Mouse (Mus musculus) small intestine, adult 2 months (tissue): Measurements from ENCODE around the gene Mrps2. TPM values are rescaled to one million over a fixed set of nuclear protein-coding genes. Genes with fewer than 3 reads are reported as not detected.
A peak's percentile ranks its signal among the peaks of the same experiment; 100 is the strongest.

ENCODE experiments used
- H3K27ac ChIP-seq: fragments of 200-500 bp; 2 replicates; pipeline ENCODE4 v1.5.1; 2012; ENCODE audit warnings: low read depth, low read length, control low read depth, inconsistent platforms; ENCODE audit not compliant: insufficient read depth
- H3K27me3 ChIP-seq: fragments of 200-500 bp; 2 replicates; pipeline ENCODE4 v1.6.1; 2012; ENCODE audit warnings: mild to moderate bottlenecking, moderate library complexity, low read length, inconsistent platforms; ENCODE audit not compliant: control insufficient read depth, insufficient read depth
- H3K36me3 ChIP-seq: fragments of 200-500 bp; 2 replicates; pipeline ENCODE4 v1.6.1; 2012; ENCODE audit warnings: mild to moderate bottlenecking, low read length, control low read depth, inconsistent platforms; ENCODE audit not compliant: control insufficient read depth, insufficient read depth
- H3K4me1 ChIP-seq: fragments of 200-500 bp; 2 replicates; pipeline ENCODE4 v1.6.1; 2012; ENCODE audit warnings: low read length, inconsistent platforms, mixed read lengths; ENCODE audit not compliant: control insufficient read depth, insufficient read depth, insufficient read length
- H3K4me3 ChIP-seq: fragments of 200-500 bp; 2 replicates; pipeline ENCODE4 v1.5.1; 2012; ENCODE audit warnings: low read depth, mild to moderate bottlenecking, control low read depth, inconsistent platforms, low read length, moderate library complexity
- CTCF ChIP-seq: fragments of 200-500 bp; IDR thresholded peaks from 2 replicates; pipeline ENCODE4 v1.5.1; 2012; ENCODE audit warnings: low read depth, mild to moderate bottlenecking, control low read depth, inconsistent platforms, low read length, moderate library complexity, mixed read lengths; ENCODE audit not compliant: insufficient replicate concordance, insufficient read length; ENCODE audit errors: extremely low read depth
- POLR2A ChIP-seq: fragments of 200-500 bp; IDR thresholded peaks from 2 replicates; pipeline ENCODE4 v1.6.1; 2012; ENCODE audit warnings: low read depth, mild to moderate bottlenecking, control low read depth, inconsistent platforms, low read length, moderate library complexity
- WGBS: fragments of 180-500 bp; shearing (Covaris S2); methylation state at CpG from one replicate; pipeline ENCODE4 v1.1.7; 2018; 5-methylcytosine and 5-hydroxymethylcytosine counted together
- polyA plus RNA-seq: library from polyadenylated mRNA; depleted of rRNA; stranded (reverse); fragments of >200 nt; gene quantifications from 2 replicates; pipeline ENCODE4 v1.2.3, GENCODE M21; 2012; rRNA removed

Gene Mrps2
- 16.4 and 21.0 TPM in 2 replicates for polyA plus RNA-seq

DNA sequence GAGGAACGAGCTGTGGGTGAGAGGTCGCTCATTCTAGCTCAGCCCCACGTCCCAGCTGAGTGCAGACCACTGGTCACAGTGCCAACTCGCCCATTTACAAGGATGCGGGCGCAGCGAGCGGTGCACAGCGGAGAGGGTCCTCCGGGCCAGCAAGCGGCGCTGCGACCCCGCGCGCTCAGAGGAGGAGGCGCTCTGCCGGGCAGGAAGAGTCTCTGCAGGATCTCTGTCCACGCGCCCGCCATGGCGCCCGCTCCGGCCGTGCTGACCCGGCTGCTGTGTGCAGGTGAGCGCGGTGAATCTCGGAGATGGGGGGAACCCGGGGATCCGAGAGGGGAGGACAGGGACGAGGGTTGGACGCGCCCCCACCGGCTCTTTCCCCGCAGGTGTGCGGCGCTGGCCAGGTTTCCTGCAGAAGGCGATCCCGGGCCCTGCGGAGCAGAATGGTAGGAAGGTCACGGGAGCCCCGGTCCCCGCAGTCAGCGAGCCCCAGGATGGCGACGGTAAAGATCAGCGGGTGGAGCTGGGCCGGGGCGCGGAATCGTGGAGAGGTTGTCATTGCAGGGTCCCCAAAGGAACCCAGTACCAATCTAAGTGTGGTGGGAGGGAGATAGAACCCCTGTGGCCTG lies at the start of gene Mrps2:
Gene Mrps2, plus strand, starts transcription at position 207 of the 626 bp plus-strand sequence.
- Histone ChIP-seq H3K27me3 (no peaks in the 10 kb centered on the region), H3K4me3 (peak within 1 kb of the TSS; percentile 88), H3K27ac (0 out of 2 replicates have a peak within 1 kb of the TSS, but pooled peaks have one; percentile 10), H3K4me1 (peaks cover 14% of the 10 kb centered on the region), H3K36me3 (peaks cover 13% of the 10 kb centered on the region)
- WGBS, result under 1% methylated on average over 52 of the region's 52 CpGs
- peak; percentile 69; the same call in 1 of the 2 replicates for TF ChIP-seq POLR2A
- peak; percentile 81 for TF ChIP-seq CTCF

DNA sequence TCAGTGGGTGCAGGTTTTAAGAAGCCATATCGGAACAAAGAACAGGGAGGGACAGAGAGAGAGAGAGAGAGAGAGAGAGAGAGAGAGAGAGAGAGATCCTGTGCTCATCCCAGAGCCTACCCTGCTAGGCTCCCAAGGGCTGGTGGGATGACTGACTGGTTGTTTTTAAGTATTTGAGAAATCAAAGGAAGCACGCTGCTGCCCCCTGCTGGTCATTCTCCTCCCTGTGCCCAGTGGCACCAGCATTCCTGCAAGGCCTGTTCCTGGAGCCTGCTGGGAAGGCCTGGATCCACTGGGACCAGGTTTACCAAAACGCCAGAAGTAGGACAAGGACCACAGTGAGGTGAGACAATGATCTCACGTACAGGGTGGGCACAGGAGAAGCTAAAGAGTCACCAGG lies 48.0 kb upstream of the Mrps2 start:
- Histone ChIP-seq H3K4me1 (no peaks in the 10 kb centered on the region), H3K36me3 (no peaks in the 10 kb centered on the region), H3K4me3 (no peak overlapping the region), H3K27ac (no peak overlapping the region), H3K27me3 (no peaks in the 10 kb centered on the region)
- TF ChIP-seq POLR2A, result no peak
- peak; percentile 78; the same call in 1 of the 2 replicates for TF ChIP-seq CTCF
- WGBS, result 28% methylated on average over 4 of the region's 4 CpGs

- Histone ChIP-seq H3K27ac (no peak overlapping the region), H3K27me3 (no peaks in the 10 kb centered on the region), H3K4me3 (no peak overlapping the region), H3K36me3 (no peaks in the 10 kb centered on the region), H3K4me1 (no peaks in the 10 kb centered on the region)
- TF ChIP-seq POLR2A (no peak), CTCF (peak; percentile 41; the same call in 1 of the 2 replicates)
- 24% methylated on average over 3 of the region's 3 CpGs for WGBS
Measured at GRCm38 (mm10) chr2:28423167-28423566, 44.7 kb upstream of the Mrps2 start.

GRCm38 (mm10) chr2:28427226-28427625 lies 40.6 kb upstream of the Mrps2 start:
- H3K36me3 ChIP-seq, result no peaks in the 10 kb centered on the region
- TF ChIP-seq POLR2A (no peak), CTCF (no peak)
- no peaks in the 10 kb centered on the region for H3K27me3 ChIP-seq
- H3K27ac ChIP-seq, result no peak overlapping the region
- no peak overlapping the region for H3K4me3 ChIP-seq
- H3K4me1 ChIP-seq, result no peaks in the 10 kb centered on the region
- 82% methylated on average over 6 of the region's 6 CpGs for WGBS

DNA sequence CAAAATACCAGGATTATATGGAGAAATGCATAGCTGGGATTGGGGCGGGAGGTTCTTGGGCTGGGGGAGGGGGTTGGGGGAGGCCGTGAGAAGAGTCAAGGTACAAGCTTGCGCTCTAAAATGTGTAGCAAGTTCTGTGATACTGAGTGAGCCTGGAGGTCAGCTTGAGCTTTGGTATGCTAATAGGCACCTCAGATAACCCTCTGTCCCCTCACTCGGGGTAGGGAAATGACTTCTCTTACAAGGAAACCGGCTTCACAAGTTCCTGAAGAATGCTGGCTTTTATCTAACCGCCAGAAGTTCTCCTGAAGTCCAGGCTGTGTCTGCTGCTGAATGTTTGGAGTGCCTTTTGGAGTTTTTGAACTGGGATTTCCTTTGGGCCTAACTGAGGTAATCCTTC lies 37.0 kb upstream of the Mrps2 start:
- no peaks in the 10 kb centered on the region for H3K4me1 ChIP-seq
- no peak for TF ChIP-seq CTCF
- TF ChIP-seq POLR2A, result no peak
- H3K4me3 ChIP-seq, result no peak overlapping the region
- H3K27ac ChIP-seq, result no peak overlapping the region
- WGBS, result 46% methylated on average over 6 of the region's 6 CpGs
- no peaks in the 10 kb centered on the region for H3K27me3 ChIP-seq
- no peaks in the 10 kb centered on the region for H3K36me3 ChIP-seq

GRCm38 (mm10) chr2:28432811-28433210 lies 35.1 kb upstream of the Mrps2 start:
- H3K27ac ChIP-seq, result no peak overlapping the region
- H3K4me1 ChIP-seq, result no peaks in the 10 kb centered on the region
- no peaks in the 10 kb centered on the region for H3K36me3 ChIP-seq
- TF ChIP-seq POLR2A, result no peak
- TF ChIP-seq CTCF, result no peak
- 0% methylated on average over 1 of the region's 1 CpGs for WGBS
- H3K4me3 ChIP-seq, result no peak overlapping the region
- H3K27me3 ChIP-seq, result no peaks in the 10 kb centered on the region

DNA sequence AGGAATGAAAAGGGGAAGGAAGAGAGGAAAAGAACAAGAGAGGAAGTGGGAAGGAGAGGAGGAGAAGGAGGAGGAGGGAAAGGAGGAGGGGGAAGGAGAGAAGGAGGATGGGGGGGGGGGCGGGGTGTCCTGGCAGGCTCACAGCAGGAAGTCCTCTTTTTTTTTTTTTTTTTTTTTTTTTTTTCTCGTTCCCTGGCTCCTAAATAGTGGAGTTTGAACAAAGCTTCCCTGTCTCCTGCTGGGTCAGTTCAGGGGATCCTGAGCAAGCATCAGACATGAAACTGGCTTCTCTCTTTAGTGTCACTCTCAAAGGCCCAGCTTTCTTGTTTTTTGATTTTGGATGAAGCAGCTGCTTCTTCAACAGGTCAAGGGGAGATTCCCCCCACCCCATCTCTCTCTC lies 34.4 kb upstream of the Mrps2 start:
- 10% methylated on average over 1 of the region's 2 CpGs for WGBS
- Histone ChIP-seq H3K4me3 (no peak overlapping the region), H3K27me3 (no peaks in the 10 kb centered on the region), H3K36me3 (no peaks in the 10 kb centered on the region), H3K27ac (no peak overlapping the region), H3K4me1 (no peaks in the 10 kb centered on the region)
- TF ChIP-seq CTCF, result no peak
- no peak for TF ChIP-seq POLR2A
